Mouse (Mus musculus): Measurements from ENCODE around the gene 1810055G02Rik. TPM values are rescaled to one million over a fixed set of nuclear protein-coding genes. Genes with fewer than 3 reads are reported as not detected.

Gene 1810055G02Rik
- polyA plus RNA-seq, 1 experiment: 61.9 TPM

DNA sequence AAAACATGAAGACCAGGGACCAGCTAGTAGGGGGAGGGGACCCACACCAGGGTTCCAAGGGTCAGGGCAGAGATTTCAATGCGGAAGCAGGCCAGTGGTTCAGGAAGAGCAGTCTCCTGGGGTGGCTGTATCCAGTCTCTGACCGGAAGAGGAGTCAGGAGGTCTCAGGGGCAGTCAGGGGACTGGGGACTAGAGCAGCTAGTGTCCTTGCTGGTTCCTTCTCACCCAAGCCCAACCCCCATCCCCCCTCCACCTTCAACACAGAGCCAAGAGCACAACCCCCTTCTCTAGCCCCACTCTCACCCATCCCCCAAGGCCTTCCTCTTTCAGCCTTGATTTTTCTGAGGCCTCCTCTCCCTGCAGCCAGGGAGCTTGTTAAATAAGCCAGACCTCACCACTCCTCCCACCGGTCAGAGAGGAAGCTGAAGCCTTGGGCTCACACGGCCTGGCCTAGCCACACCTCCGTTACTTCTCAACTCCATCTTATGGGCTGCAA lies 20.4 kb upstream of the 1810055G02Rik start:
- H3K4me3 ChIP-seq (ENCODE audit: insufficient read depth, poor library complexity, severe bottlenecking): no peak overlapping the region

GRCm38 (mm10) chr19:3691337-3691736 lies 16.8 kb upstream of the 1810055G02Rik start:
- TF ChIP-seq CEBPB (IDR thresholded peaks at IDR 0.05; ENCODE audit: low read depth) (no peak), MAX (IDR thresholded peaks at IDR 0.05) (no peak), MYOG (IDR thresholded peaks at IDR 0.05; ENCODE audit: control insufficient read depth, extremely low read depth, insufficient read length) (no peak), USF1 (IDR thresholded peaks at IDR 0.05; ENCODE audit: low read depth) (no peak), MYOD1 (IDR thresholded peaks at IDR 0.05; ENCODE audit: control insufficient read depth, insufficient read length, low read depth) (no peak), FOSL1 (IDR thresholded peaks at IDR 0.05; ENCODE audit: insufficient read depth, low read length, poor library complexity, severe bottlenecking) (no peak), CTCF (IDR thresholded peaks at IDR 0.05; ENCODE audit: control insufficient read depth, insufficient read depth, insufficient read length) (no peak)
- no peaks in the 10 kb centered on the region for H3K36me3 ChIP-seq (ENCODE audit: control insufficient read depth, insufficient read depth)
- no peak overlapping the region for H3ac ChIP-seq (ENCODE audit: control insufficient read depth, insufficient read length, low read depth)
- H3K79me2 ChIP-seq (ENCODE audit: control insufficient read depth, insufficient read depth): no peaks in the 10 kb centered on the region
- no peak overlapping the region for H3K4me3 ChIP-seq (ENCODE audit: insufficient read depth, poor library complexity, severe bottlenecking)
- H3K79me3 ChIP-seq (ENCODE audit: low read depth): no peaks in the 10 kb centered on the region
- no peaks in the 10 kb centered on the region for H3K27me3 ChIP-seq (ENCODE audit: control insufficient read depth, insufficient read depth, insufficient read length)

More for the DNA sequence above, 20.4 kb upstream of the 1810055G02Rik start:
- no peaks in the 10 kb centered on the region for H3K36me3 ChIP-seq (ENCODE audit: control insufficient read depth, insufficient read depth)
- TF ChIP-seq CTCF (IDR thresholded peaks at IDR 0.05; ENCODE audit: control insufficient read depth, insufficient read depth, insufficient read length) (no peak), MYOD1 (IDR thresholded peaks at IDR 0.05; ENCODE audit: control insufficient read depth, insufficient read length, low read depth) (no peak), MYOG (IDR thresholded peaks at IDR 0.05; ENCODE audit: control insufficient read depth, extremely low read depth, insufficient read length) (no peak), MAX (IDR thresholded peaks at IDR 0.05) (no peak), CEBPB (IDR thresholded peaks at IDR 0.05; ENCODE audit: low read depth) (no peak), FOSL1 (IDR thresholded peaks at IDR 0.05; ENCODE audit: insufficient read depth, low read length, poor library complexity, severe bottlenecking) (no peak), USF1 (IDR thresholded peaks at IDR 0.05; ENCODE audit: low read depth) (no peak)
- H3K79me2 ChIP-seq (ENCODE audit: control insufficient read depth, insufficient read depth): peaks cover 33% of the 10 kb centered on the region
- H3K79me3 ChIP-seq (ENCODE audit: low read depth): peaks cover 24% of the 10 kb centered on the region
- H3ac ChIP-seq (ENCODE audit: control insufficient read depth, insufficient read length, low read depth): no peak overlapping the region
- H3K27me3 ChIP-seq (ENCODE audit: control insufficient read depth, insufficient read depth, insufficient read length): no peaks in the 10 kb centered on the region

- no peak overlapping the region for H3K4me3 ChIP-seq (ENCODE audit: insufficient read depth, poor library complexity, severe bottlenecking)
- H3K79me3 ChIP-seq (ENCODE audit: low read depth): no peaks in the 10 kb centered on the region
- TF ChIP-seq USF1 (IDR thresholded peaks at IDR 0.05; ENCODE audit: low read depth) (no peak), MYOD1 (IDR thresholded peaks at IDR 0.05; ENCODE audit: control insufficient read depth, insufficient read length, low read depth) (no peak), MAX (IDR thresholded peaks at IDR 0.05) (no peak), CTCF (IDR thresholded peaks at IDR 0.05; ENCODE audit: control insufficient read depth, insufficient read depth, insufficient read length) (no peak), CEBPB (IDR thresholded peaks at IDR 0.05; ENCODE audit: low read depth) (no peak), MYOG (IDR thresholded peaks at IDR 0.05; ENCODE audit: control insufficient read depth, extremely low read depth, insufficient read length) (no peak), FOSL1 (IDR thresholded peaks at IDR 0.05; ENCODE audit: insufficient read depth, low read length, poor library complexity, severe bottlenecking) (no peak)
- no peak overlapping the region for H3ac ChIP-seq (ENCODE audit: control insufficient read depth, insufficient read length, low read depth)
- no peaks in the 10 kb centered on the region for H3K27me3 ChIP-seq (ENCODE audit: control insufficient read depth, insufficient read depth, insufficient read length)
- H3K36me3 ChIP-seq (ENCODE audit: control insufficient read depth, insufficient read depth): no peaks in the 10 kb centered on the region
- no peaks in the 10 kb centered on the region for H3K79me2 ChIP-seq (ENCODE audit: control insufficient read depth, insufficient read depth)
Measured at GRCm38 (mm10) chr19:3692414-3693145, 15.5 kb upstream of the 1810055G02Rik start.

DNA sequence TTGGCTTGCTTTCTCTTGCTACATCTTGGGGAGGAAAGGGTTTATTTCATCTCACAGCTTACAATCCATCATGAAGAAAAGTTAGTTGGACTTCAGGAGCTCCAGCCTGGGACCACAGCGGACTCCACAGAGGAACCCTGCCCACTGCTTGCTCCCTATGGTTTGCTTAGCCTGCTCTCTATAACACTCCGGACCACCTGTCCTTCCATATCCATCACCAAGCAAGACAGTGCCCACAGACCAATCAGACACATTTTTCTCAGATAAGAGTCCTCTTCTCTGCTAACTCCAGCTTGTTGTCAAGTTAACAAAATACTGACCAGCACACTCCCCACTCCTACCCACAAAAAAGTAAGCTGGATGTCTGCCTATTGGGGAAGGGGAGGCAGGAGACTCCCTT lies 13.6 kb upstream of the 1810055G02Rik start:
- TF ChIP-seq FOSL1 (IDR thresholded peaks at IDR 0.05; ENCODE audit: insufficient read depth, low read length, poor library complexity, severe bottlenecking): no peak
- peak; percentile 20 for TF ChIP-seq MYOD1 (IDR thresholded peaks at IDR 0.05; ENCODE audit: control insufficient read depth, insufficient read length, low read depth)
- no peaks in the 10 kb centered on the region for H3K36me3 ChIP-seq (ENCODE audit: control insufficient read depth, insufficient read depth)

DNA sequence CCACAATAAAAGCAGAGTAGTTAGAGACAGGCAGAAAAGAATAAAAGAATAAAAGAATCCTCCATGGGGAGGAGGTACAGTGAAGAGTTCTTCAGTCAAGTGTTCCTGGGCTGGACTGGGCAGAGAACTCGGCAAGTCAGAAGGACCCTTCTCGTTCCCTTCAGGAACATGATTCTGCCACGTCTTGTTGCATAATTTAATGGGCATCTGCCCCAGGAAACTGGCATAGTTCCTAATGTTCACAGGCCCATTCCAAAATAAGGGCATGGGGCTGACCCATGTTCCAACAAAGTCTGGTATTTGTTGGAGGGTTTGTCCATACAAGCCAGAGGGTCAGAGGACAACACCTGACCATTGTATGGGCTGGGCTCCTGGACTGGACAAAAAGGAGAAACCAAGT lies 13.1 kb upstream of the 1810055G02Rik start:
- H3K36me3 ChIP-seq (ENCODE audit: control insufficient read depth, insufficient read depth): no peaks in the 10 kb centered on the region
- TF ChIP-seq FOSL1 (IDR thresholded peaks at IDR 0.05; ENCODE audit: insufficient read depth, low read length, poor library complexity, severe bottlenecking) (no peak), MYOG (IDR thresholded peaks at IDR 0.05; ENCODE audit: control insufficient read depth, extremely low read depth, insufficient read length) (no peak), MAX (IDR thresholded peaks at IDR 0.05) (no peak), CEBPB (IDR thresholded peaks at IDR 0.05; ENCODE audit: low read depth) (no peak), USF1 (IDR thresholded peaks at IDR 0.05; ENCODE audit: low read depth) (no peak), MYOD1 (IDR thresholded peaks at IDR 0.05; ENCODE audit: control insufficient read depth, insufficient read length, low read depth) (no peak), CTCF (IDR thresholded peaks at IDR 0.05; ENCODE audit: control insufficient read depth, insufficient read depth, insufficient read length) (no peak)

More for the DNA sequence above, 13.6 kb upstream of the 1810055G02Rik start:
- Histone ChIP-seq H3K79me3 (ENCODE audit: low read depth) (no peaks in the 10 kb centered on the region), H3ac (ENCODE audit: control insufficient read depth, insufficient read length, low read depth) (no peak overlapping the region), H3K27me3 (ENCODE audit: control insufficient read depth, insufficient read depth, insufficient read length) (no peaks in the 10 kb centered on the region), H3K79me2 (ENCODE audit: control insufficient read depth, insufficient read depth) (no peaks in the 10 kb centered on the region), H3K4me3 (ENCODE audit: insufficient read depth, poor library complexity, severe bottlenecking) (no peak overlapping the region)

More for the DNA sequence above, 13.1 kb upstream of the 1810055G02Rik start:
- Histone ChIP-seq H3K4me3 (ENCODE audit: insufficient read depth, poor library complexity, severe bottlenecking) (no peak overlapping the region), H3K79me3 (ENCODE audit: low read depth) (no peaks in the 10 kb centered on the region), H3K27me3 (ENCODE audit: control insufficient read depth, insufficient read depth, insufficient read length) (no peaks in the 10 kb centered on the region), H3K79me2 (ENCODE audit: control insufficient read depth, insufficient read depth) (no peaks in the 10 kb centered on the region), H3ac (ENCODE audit: control insufficient read depth, insufficient read length, low read depth) (no peak overlapping the region)
